Mouse (Mus musculus): ENCODE measurements around the gene Olfr138. TPM values are rescaled to one million over a fixed set of nuclear protein-coding genes. Genes with fewer than 3 reads are reported as not detected.

Gene Olfr138
- polyA plus RNA-seq (2014; fragmentation: Nextera tagmentation; extraction: Ambion mirVana) = not detected in 2 replicates

- H3K36me3 ChIP-seq (replicated peaks; ENCODE audit: control insufficient read depth, insufficient read depth) = no peaks in the 10 kb centered on the region
- ATAC-seq (ENCODE audit: low FRiP score) = no peak
- no peak within 1 kb of the TSS for H3K4me2 ChIP-seq (replicated peaks)
- H3K9me3 ChIP-seq (ENCODE audit: control insufficient read depth, low read length) = peaks cover 17% of the 10 kb centered on the region
- H3K9ac ChIP-seq = no peak within 1 kb of the TSS
- WGBS = 68% methylated on average over 1 of the region's 1 CpGs
- H3K27me3 ChIP-seq (ENCODE audit: control insufficient read depth, insufficient read depth, low read length) = no peaks in the 10 kb centered on the region
- H3K4me3 ChIP-seq (replicated peaks; ENCODE audit: low read length) = no peak within 1 kb of the TSS
- no peak for DNase-seq (ENCODE audit: low spot score)
- H3K27ac ChIP-seq = no peak within 1 kb of the TSS
- H3K4me1 ChIP-seq (replicated peaks; ENCODE audit: control insufficient read depth, insufficient read depth, low read length) = no peaks in the 10 kb centered on the region
These were observed at the start of gene Olfr138 for GRCm38 (mm10) chr17:38260735-38261134. TSS of gene Olfr138 (plus strand) at chr17:38261035.

GRCm38 (mm10) chr17:38307470-38307869, 46.6 kb downstream of the Olfr138 start, which contains the start of gene Olfr137:
TSS of gene Olfr137 (minus strand) at chr17:38307570.
- H3K4me2 ChIP-seq (replicated peaks) = no peak within 1 kb of the TSS
- DNase-seq (ENCODE audit: low spot score) (no peak), ATAC-seq (ENCODE audit: low FRiP score) (no peak)
- H3K36me3 ChIP-seq (replicated peaks; ENCODE audit: control insufficient read depth, insufficient read depth) = no peaks in the 10 kb centered on the region
- no peak within 1 kb of the TSS for H3K9ac ChIP-seq
- no peak within 1 kb of the TSS for H3K27ac ChIP-seq
- no peak within 1 kb of the TSS for H3K4me3 ChIP-seq (replicated peaks; ENCODE audit: low read length)
- no peaks in the 10 kb centered on the region for H3K27me3 ChIP-seq (ENCODE audit: control insufficient read depth, insufficient read depth, low read length)
- no peaks in the 10 kb centered on the region for H3K4me1 ChIP-seq (replicated peaks; ENCODE audit: control insufficient read depth, insufficient read depth, low read length)
- 0 out of 2 replicates have a peak, but pooled peaks cover 9% of the 10 kb centered on the region for H3K9me3 ChIP-seq (ENCODE audit: control insufficient read depth, low read length)

Other genes starting within 250 kb of the Olfr138 start
- not detected in 2 replicates for gene Olfr129, start 201.0 kb upstream of the Olfr138 start, polyA plus RNA-seq (2014; fragmentation: Nextera tagmentation; extraction: Ambion mirVana)
- gene Olfr130, start 197.1 kb upstream of the Olfr138 start, polyA plus RNA-seq (2014; fragmentation: Nextera tagmentation; extraction: Ambion mirVana) = not detected in 2 replicates
- gene Olfr131, start 172.3 kb upstream of the Olfr138 start, polyA plus RNA-seq (2014; fragmentation: Nextera tagmentation; extraction: Ambion mirVana) = not detected in 2 replicates
- gene Olfr132, start 126.5 kb upstream of the Olfr138 start, polyA plus RNA-seq (2014; fragmentation: Nextera tagmentation; extraction: Ambion mirVana) = not detected in 2 replicates
- gene Olfr133, start 115.8 kb upstream of the Olfr138 start, polyA plus RNA-seq (2014; fragmentation: Nextera tagmentation; extraction: Ambion mirVana) = not detected in 2 replicates
- gene Olfr134, start 89.6 kb upstream of the Olfr138 start, polyA plus RNA-seq (2014; fragmentation: Nextera tagmentation; extraction: Ambion mirVana) = not detected in 2 replicates
- gene Olfr135, start 56.7 kb upstream of the Olfr138 start, polyA plus RNA-seq (2014; fragmentation: Nextera tagmentation; extraction: Ambion mirVana) = not detected in 2 replicates
- gene Olfr137, start 46.5 kb downstream of the Olfr138 start, polyA plus RNA-seq (2014; fragmentation: Nextera tagmentation; extraction: Ambion mirVana) = not detected in 2 replicates
- gene Olfr136, start 68.8 kb downstream of the Olfr138 start, polyA plus RNA-seq (2014; fragmentation: Nextera tagmentation; extraction: Ambion mirVana) = not detected in 2 replicates
- not detected in 2 replicates for gene Esp36, start 159.2 kb downstream of the Olfr138 start, polyA plus RNA-seq (2014; fragmentation: Nextera tagmentation; extraction: Ambion mirVana)

Data from hindbrain, embryonic 14.5 days (tissue).